Mouse (Mus musculus): ENCODE data around the gene Vopp1. TPM values are rescaled to one million over a fixed set of nuclear protein-coding genes. Genes with fewer than 3 reads are reported as not detected.

Vopp1 gene
- total and polyA plus RNA-seq, 3 experiments, result 0.10 TPM; not detected in 2

GRCm38 (mm10) chr6:57701686-57702085 lies 123.3 kb downstream of the Vopp1 start:
- no peak overlapping the region for H3K4me2 ChIP-seq (ENCODE audit: insufficient read depth, low read depth, poor library complexity, severe bottlenecking)
- peaks cover 4 to 15% of the 10 kb centered on the region in 2 experiments; a peak in 3 of 4 replicates for H3K4me1 ChIP-seq (ENCODE audit: control insufficient read depth in 1 of 2, insufficient read depth in 2 of 2)
- H3K27ac ChIP-seq (ENCODE audit: insufficient read depth, low read depth), result no peak overlapping the region
- no peaks in the 10 kb centered on the region for H3K9me3 ChIP-seq (replicated peaks; ENCODE audit: low read length)
- no peaks in the 10 kb centered on the region for H3K27me3 ChIP-seq (replicated peaks)
- TF ChIP-seq ETS1 (conservative IDR thresholded peaks at IDR 0.05; ENCODE audit: low read depth, low read length) (no peak), ELF1 (IDR thresholded peaks at IDR 0.05; ENCODE audit: low read depth, low read length) (no peak), UBTF (IDR thresholded peaks at IDR 0.05; ENCODE audit: low read depth, low read length) (no peak), MYC (IDR thresholded peaks at IDR 0.05; ENCODE audit: low read depth, low read length) (no peak), POLR2A (IDR thresholded peaks at IDR 0.05; ENCODE audit: low read depth, low read length) (no peak), JUND (conservative IDR thresholded peaks at IDR 0.05; ENCODE audit: low read depth, low read length) (no peak)
- in situ Hi-C loops (cut with MboI; ENCODE audit: low pct_ligation_motif_present, low pct_unique_long_range_greater_than_20kb, low sequenced_read_pairs), result no loop called here
- no peaks in the 10 kb centered on the region for H3K79me2 ChIP-seq (replicated peaks; ENCODE audit: control insufficient read depth, extremely low read depth, insufficient read depth, poor library complexity, severe bottlenecking)
- H3K36me3 ChIP-seq (replicated peaks in 1 of 2; ENCODE audit: control insufficient read depth in 1 of 2, insufficient read depth in 1 of 2, low read length in 1 of 2), result no peaks in the 10 kb centered on the region
- H3K9ac ChIP-seq (ENCODE audit: insufficient read depth, low read depth), result no peak overlapping the region
- dilution Hi-C loops (cut with MboI; ENCODE audit: extremely low pct_ligation_motif_present, extremely low pct_unique_long_range_greater_than_20kb, low sequenced_read_pairs), result no loop called here
- DNase-seq (ENCODE audit: extremely low read depth), result no peak
- H3K4me3 ChIP-seq (replicated peaks in 1 of 3; ENCODE audit: low read depth in 2 of 3, low read length in 2 of 3, poor library complexity in 1 of 3), result no peak overlapping the region

GRCm38 (mm10) chr6:57693116-57693515 lies 131.8 kb downstream of the Vopp1 start:
- no peaks in the 10 kb centered on the region for H3K9me3 ChIP-seq (replicated peaks; ENCODE audit: low read length)
- dilution Hi-C loops (cut with MboI; ENCODE audit: extremely low pct_ligation_motif_present, extremely low pct_unique_long_range_greater_than_20kb, low sequenced_read_pairs), result no loop called here
- in situ Hi-C loops (cut with MboI; ENCODE audit: low pct_ligation_motif_present, low pct_unique_long_range_greater_than_20kb, low sequenced_read_pairs), result no loop called here
- no peak for TF ChIP-seq SMC3 (IDR thresholded peaks at IDR 0.05; ENCODE audit: low read depth, low read length)
- DNase-seq (ENCODE audit: extremely low read depth), result no peak
- peaks cover 0 to 7% of the 10 kb centered on the region in 2 experiments; a peak in 2 of 4 replicates for H3K4me1 ChIP-seq (ENCODE audit: control insufficient read depth in 1 of 2, insufficient read depth in 2 of 2)
- peaks cover 9 to 16% of the 10 kb centered on the region in 2 experiments for H3K36me3 ChIP-seq (replicated peaks in 1 of 2; ENCODE audit: control insufficient read depth in 1 of 2, insufficient read depth in 1 of 2, low read length in 1 of 2)
- no peak overlapping the region for H3K4me2 ChIP-seq (ENCODE audit: insufficient read depth, low read depth, poor library complexity, severe bottlenecking)
- H3K9ac ChIP-seq (ENCODE audit: insufficient read depth, low read depth), result no peak overlapping the region
- H3K27me3 ChIP-seq (replicated peaks), result no peaks in the 10 kb centered on the region
- H3K4me3 ChIP-seq (replicated peaks in 1 of 3; ENCODE audit: low read depth in 2 of 3, low read length in 2 of 3, poor library complexity in 1 of 3), result no peak overlapping the region
- H3K79me2 ChIP-seq (replicated peaks; ENCODE audit: control insufficient read depth, extremely low read depth, insufficient read depth, poor library complexity, severe bottlenecking), result peaks cover 7% of the 10 kb centered on the region; the same call in 1 of the 2 replicates
- no peak overlapping the region for H3K27ac ChIP-seq (ENCODE audit: insufficient read depth, low read depth)

GRCm38 (mm10) chr6:57691467-57692261 lies 133.3 kb downstream of the Vopp1 start, which contains the start of gene Pyurf:
Gene Pyurf, minus strand, starts transcription at chr6:57692078.
- no peaks in the 10 kb centered on the region for H3K27me3 ChIP-seq (replicated peaks)
- no peaks in the 10 kb centered on the region for H3K9me3 ChIP-seq (replicated peaks; ENCODE audit: low read length)
- DNase-seq (ENCODE audit: extremely low read depth), result peak; percentile 84
- H3K27ac ChIP-seq (ENCODE audit: insufficient read depth, low read depth), result peak within 1 kb of the TSS; percentile 84
- peak within 1 kb of the TSS; percentile 68 to 80 (median 76) for H3K4me3 ChIP-seq (replicated peaks in 1 of 3; ENCODE audit: low read depth in 2 of 3, low read length in 2 of 3, poor library complexity in 1 of 3)
- H3K79me2 ChIP-seq (replicated peaks; ENCODE audit: control insufficient read depth, extremely low read depth, insufficient read depth, poor library complexity, severe bottlenecking), result peaks cover 7% of the 10 kb centered on the region; the same call in 1 of the 2 replicates
- in situ Hi-C loops (cut with MboI; ENCODE audit: low pct_ligation_motif_present, low pct_unique_long_range_greater_than_20kb, low sequenced_read_pairs), result no loop called here
- dilution Hi-C loops (cut with MboI; ENCODE audit: extremely low pct_ligation_motif_present, extremely low pct_unique_long_range_greater_than_20kb, low sequenced_read_pairs), result no loop called here
- H3K36me3 ChIP-seq (replicated peaks in 1 of 2; ENCODE audit: control insufficient read depth in 1 of 2, insufficient read depth in 1 of 2, low read length in 1 of 2), result peaks cover 15 to 29% of the 10 kb centered on the region in 2 experiments
- H3K9ac ChIP-seq (ENCODE audit: insufficient read depth, low read depth), result peak within 1 kb of the TSS; percentile 86
- peak within 1 kb of the TSS; percentile 75 for H3K4me2 ChIP-seq (ENCODE audit: insufficient read depth, low read depth, poor library complexity, severe bottlenecking)
- peaks cover 0 to 7% of the 10 kb centered on the region in 2 experiments; a peak in 2 of 4 replicates for H3K4me1 ChIP-seq (ENCODE audit: control insufficient read depth in 1 of 2, insufficient read depth in 2 of 2)
- peak; percentile 54 for TF ChIP-seq USF2 (conservative IDR thresholded peaks at IDR 0.05; ENCODE audit: low read depth, low read length)
- no peak for TF ChIP-seq ZNF384 (IDR thresholded peaks at IDR 0.05; ENCODE audit: low read depth, low read length)
- peak; percentile 73 for TF ChIP-seq USF1 (IDR thresholded peaks at IDR 0.05; ENCODE audit: low read depth, low read length)
- TF ChIP-seq ELF1 (IDR thresholded peaks at IDR 0.05; ENCODE audit: low read depth, low read length), result 0 out of 2 replicates have a peak, but pooled peaks have one; percentile 21
- peak; percentile 85 for TF ChIP-seq POLR2A (IDR thresholded peaks at IDR 0.05; ENCODE audit: low read depth, low read length)
- no peak for TF ChIP-seq IRF4 (IDR thresholded peaks at IDR 0.05; ENCODE audit: low read depth, low read length)
- no peak for TF ChIP-seq RAD21 (IDR thresholded peaks at IDR 0.05; ENCODE audit: low read depth, low read length)
- no peak for TF ChIP-seq JUN (IDR thresholded peaks at IDR 0.05; ENCODE audit: insufficient read depth, low read depth, low read length)
- TF ChIP-seq RCOR1 (conservative IDR thresholded peaks at IDR 0.05; ENCODE audit: low read depth, low read length), result no peak
- no peak for TF ChIP-seq MAZ (IDR thresholded peaks at IDR 0.05; ENCODE audit: low read depth, low read length)
- peak; percentile 46; the same call in 1 of the 2 replicates for TF ChIP-seq TBP (conservative IDR thresholded peaks at IDR 0.05; ENCODE audit: low read depth, low read length)
- TF ChIP-seq SMC3 (IDR thresholded peaks at IDR 0.05; ENCODE audit: low read depth, low read length), result no peak
- no peak for TF ChIP-seq E2F4 (IDR thresholded peaks at IDR 0.05; ENCODE audit: insufficient replicate concordance, low read depth, low read length)
- no peak for TF ChIP-seq PAX5 (IDR thresholded peaks at IDR 0.05; ENCODE audit: low read length)
- TF ChIP-seq MAFK (IDR thresholded peaks at IDR 0.05; ENCODE audit: insufficient replicate concordance, low read length), result no peak
- peak; percentile 66 for TF ChIP-seq BHLHE40 (IDR thresholded peaks at IDR 0.05; ENCODE audit: low read depth, low read length)
- no peak for TF ChIP-seq KAT2A (IDR thresholded peaks at IDR 0.05; ENCODE audit: insufficient replicate concordance, low read length)
- no peak for TF ChIP-seq EP300 (IDR thresholded peaks at IDR 0.05; ENCODE audit: low read length)
- TF ChIP-seq ETS1 (conservative IDR thresholded peaks at IDR 0.05; ENCODE audit: low read depth, low read length), result no peak
- no peak for TF ChIP-seq JUND (conservative IDR thresholded peaks at IDR 0.05; ENCODE audit: low read depth, low read length)
- TF ChIP-seq HCFC1 (IDR thresholded peaks at IDR 0.05; ENCODE audit: low read depth, low read length), result peak; percentile 10; the same call in 1 of the 2 replicates

Data from CH12.LX (cell line).